ENCODE assay signal across 8 mouse cellular contexts in the genomic region with DNA sequence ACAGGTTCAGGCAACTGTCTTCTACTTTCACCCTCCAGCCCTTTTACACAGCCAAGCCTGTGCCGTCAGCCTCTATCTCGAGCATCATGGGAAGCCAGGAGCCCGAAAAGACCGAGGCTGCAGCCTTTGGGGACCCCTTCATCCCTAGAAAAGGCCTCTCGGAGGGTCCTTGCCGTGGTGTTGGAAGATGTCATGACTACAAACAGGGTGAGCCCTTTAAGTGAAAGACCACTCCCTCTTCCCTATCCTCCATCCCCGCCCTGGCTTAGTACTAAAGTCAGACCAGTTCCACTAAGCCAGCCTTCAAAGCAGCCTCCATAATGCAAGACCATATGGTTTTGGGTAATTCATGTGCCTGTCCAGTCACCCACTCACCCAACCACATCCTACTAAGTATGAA. TPM values are rescaled to one million over a fixed set of nuclear protein-coding genes. Genes with fewer than 3 reads are reported as not detected.
DNase-seq lines count a peak whose midpoint lies in the region; ATAC-seq and TF ChIP-seq lines count a peak whose summit lies in the region.

No protein-coding gene starts in this region.

- peak overlapping the region; percentile 81 for H3K4me2 ChIP-seq in hindbrain, embryonic 15.5 days
- peak overlapping the region; percentile 98 for H3K4me2 ChIP-seq in myocyte (ENCODE audit: low read depth)

- no peak for DNase-seq in liver, adult 2 months (ENCODE audit: extremely low read depth, low read depth, low spot score)
- DNase-seq in liver = no peak
- no peak for DNase-seq in urinary bladder, adult 2 months (ENCODE audit: low spot score)
- DNase-seq in thymus, postnatal 36 days = no peak
- no peak for DNase-seq in right cerebral cortex, postnatal 14 days

- H3K9ac ChIP-seq in liver, adult 2 months (ENCODE audit: low read depth, low read length) = peak overlapping the region; percentile 87
- H3K9ac ChIP-seq in hindbrain, embryonic 15.5 days = peak overlapping the region; percentile 97

- peaks cover 37% of the 10 kb centered on the region for H3K36me3 ChIP-seq in liver, adult 2 months (ENCODE audit: control insufficient read depth, insufficient read depth, low read length)
- peaks cover 33% of the 10 kb centered on the region for H3K36me3 ChIP-seq in hindbrain, embryonic 15.5 days
- H3K36me3 ChIP-seq in myocyte (ENCODE audit: control insufficient read depth, insufficient read depth) = peaks cover 35% of the 10 kb centered on the region

- H3K27ac ChIP-seq in liver, adult 2 months (replicated peaks; ENCODE audit: insufficient read depth, low read depth, low read length) = peak overlapping the region; percentile 89
- peak overlapping the region; percentile 92 for H3K27ac ChIP-seq in cortical plate, adult 2 months (ENCODE audit: insufficient read depth, low read length)
- peak overlapping the region; percentile 99 for H3K27ac ChIP-seq in hindbrain, embryonic 15.5 days (replicated peaks)

- peaks cover 19% of the 10 kb centered on the region for H3K4me1 ChIP-seq in liver, adult 2 months (ENCODE audit: control insufficient read depth, insufficient read depth, low read length)
- H3K4me1 ChIP-seq in cortical plate, adult 2 months (ENCODE audit: control insufficient read depth, insufficient read depth, low read length) = no peaks in the 10 kb centered on the region; the same call in 1 of the 2 replicates
- peaks cover 39% of the 10 kb centered on the region for H3K4me1 ChIP-seq in hindbrain, embryonic 15.5 days (replicated peaks)

- H3K27me3 ChIP-seq in liver, adult 2 months (ENCODE audit: control insufficient read depth, insufficient read depth, low read length) = no peaks in the 10 kb centered on the region
- H3K27me3 ChIP-seq in hindbrain, embryonic 15.5 days = no peaks in the 10 kb centered on the region
- H3K27me3 ChIP-seq in myocyte (ENCODE audit: control insufficient read depth, insufficient read depth, insufficient read length) = no peaks in the 10 kb centered on the region

- H3K4me3 ChIP-seq in liver, adult 2 months (ENCODE audit: insufficient read depth, low read depth, low read length) = peak overlapping the region; percentile 73
- peak overlapping the region; percentile 94 for H3K4me3 ChIP-seq in cortical plate, adult 2 months (ENCODE audit: insufficient read depth, low read length)
- peak overlapping the region; percentile 89 for H3K4me3 ChIP-seq in hindbrain, embryonic 15.5 days
- peak overlapping the region; percentile 98 for H3K4me3 ChIP-seq in myocyte

- TF ChIP-seq CTCF in liver, adult 2 months (IDR thresholded peaks at IDR 0.05; ENCODE audit: low read depth, low read length) = no peak
- no peak for TF ChIP-seq CTCF in cortical plate, adult 2 months (IDR thresholded peaks at IDR 0.05; ENCODE audit: extremely low read depth, insufficient read depth, low read length)

- ATAC-seq in hindbrain, embryonic 15.5 days (ENCODE audit: low FRiP score, low read depth) = no peak

- peak overlapping the region; percentile 64 for H3ac ChIP-seq in myocyte (ENCODE audit: control insufficient read depth, insufficient read length)

- no peak for TF ChIP-seq POLR2A in liver, adult 2 months (IDR thresholded peaks at IDR 0.05; ENCODE audit: extremely low read depth, insufficient read depth, low read length)
- TF ChIP-seq POLR2A in cortical plate, adult 2 months (IDR thresholded peaks at IDR 0.05; ENCODE audit: extremely low read depth, insufficient read depth, low read length) = no peak
- TF ChIP-seq POLR2A in myocyte (IDR thresholded peaks at IDR 0.05; ENCODE audit: insufficient read length, low read depth) = no peak

- 3% methylated on average over 7 of the region's 7 CpGs for WGBS in liver, adult 2 months
- 0% methylated on average over 7 of the region's 7 CpGs for WGBS in hindbrain, embryonic 15.5 days

- H3K79me2 ChIP-seq in liver, adult 2 months (ENCODE audit: control insufficient read depth, insufficient read depth, low read length) = peaks cover 11% of the 10 kb centered on the region; the same call in 1 of the 2 replicates
- peaks cover 44% of the 10 kb centered on the region for H3K79me2 ChIP-seq in myocyte (ENCODE audit: control insufficient read depth, insufficient read depth)

- no peaks in the 10 kb centered on the region for H3K9me3 ChIP-seq in hindbrain, embryonic 15.5 days

TF ChIP-seq in myocyte, 11 proteins besides CTCF, POLR2A, EP300 and RAD21:
- TF ChIP-seq REST (IDR thresholded peaks at IDR 0.05; ENCODE audit: insufficient read depth, insufficient read length) (no peak), CEBPB (IDR thresholded peaks at IDR 0.05; ENCODE audit: insufficient read depth, poor library complexity, severe bottlenecking) (no peak), TCF3 (IDR thresholded peaks at IDR 0.05; ENCODE audit: insufficient read length, low read depth) (no peak), MAX (IDR thresholded peaks at IDR 0.05; ENCODE audit: low read depth) (no peak)

RNA-seq across cellular contexts. Expression of a gene that starts 6.9 kb away (rescaled TPM):
- 3.6 and 6.4 TPM in 2 replicates for total RNA-seq in liver, adult 2 months (2014; rRNA removed)
- 9.5 and 11.8 TPM in 2 replicates for polyA plus RNA-seq in liver, adult 2 months (2012; rRNA removed)
- polyA plus RNA-seq in cortical plate, adult 2 months (2012; rRNA removed) = 26.6 and 27.1 TPM in 2 replicates
- polyA plus RNA-seq in hindbrain, embryonic 15.5 days (2015; fragmentation: Nextera tagmentation; extraction: Ambion mirVana) = 13.9 and 15.4 TPM in 2 replicates
- polyA plus RNA-seq in myocyte (2012; fragmentation: generic; extraction: Trizol) = 21.2 TPM
- polyA plus RNA-seq in urinary bladder, adult 2 months (2012; rRNA removed) = 12.4 and 30.8 TPM in 2 replicates

RNA-seq across cellular contexts. Expression of a gene that starts 12.6 kb away (rescaled TPM):
- total RNA-seq in liver, adult 2 months (2014; rRNA removed) = 8.3 and 9.5 TPM in 2 replicates
- polyA plus RNA-seq in liver, adult 2 months (2012; rRNA removed) = 41.5 and 44.6 TPM in 2 replicates
- 44.0 and 44.8 TPM in 2 replicates for polyA plus RNA-seq in cortical plate, adult 2 months (2012; rRNA removed)
- 36.9 and 42.8 TPM in 2 replicates for polyA plus RNA-seq in hindbrain, embryonic 15.5 days (2015; fragmentation: Nextera tagmentation; extraction: Ambion mirVana)
- polyA plus RNA-seq in myocyte (2012; fragmentation: generic; extraction: Trizol) = 26.5 TPM
- 69.2 and 79.9 TPM in 2 replicates for polyA plus RNA-seq in urinary bladder, adult 2 months (2012; rRNA removed)

RNA-seq across cellular contexts. Expression of a gene that starts 23.1 kb away (rescaled TPM):
- 0.47 and 0.74 TPM in 2 replicates for total RNA-seq in liver, adult 2 months (2014; rRNA removed)
- polyA plus RNA-seq in liver, adult 2 months (2012; rRNA removed) = 0.92 and 1.9 TPM in 2 replicates
- 5.3 and 5.8 TPM in 2 replicates for polyA plus RNA-seq in cortical plate, adult 2 months (2012; rRNA removed)
- 14.7 and 15.8 TPM in 2 replicates for polyA plus RNA-seq in hindbrain, embryonic 15.5 days (2015; fragmentation: Nextera tagmentation; extraction: Ambion mirVana)
- polyA plus RNA-seq in myocyte (2012; fragmentation: generic; extraction: Trizol) = 2.1 TPM
- polyA plus RNA-seq in urinary bladder, adult 2 months (2012; rRNA removed) = 3.1 and 3.7 TPM in 2 replicates

RNA-seq across cellular contexts. Expression of a gene that starts 39.7 kb away (rescaled TPM):
- total RNA-seq in liver, adult 2 months (2014; rRNA removed) = 10.9 and 13.8 TPM in 2 replicates
- polyA plus RNA-seq in liver, adult 2 months (2012; rRNA removed) = 8.9 and 9.6 TPM in 2 replicates
- 24.7 and 26.4 TPM in 2 replicates for polyA plus RNA-seq in cortical plate, adult 2 months (2012; rRNA removed)
- 57.2 and 57.4 TPM in 2 replicates for polyA plus RNA-seq in hindbrain, embryonic 15.5 days (2015; fragmentation: Nextera tagmentation; extraction: Ambion mirVana)
- 18.1 TPM for polyA plus RNA-seq in myocyte (2012; fragmentation: generic; extraction: Trizol)
- polyA plus RNA-seq in urinary bladder, adult 2 months (2012; rRNA removed) = 5.7 and 13.8 TPM in 2 replicates

RNA-seq across cellular contexts. Expression of a gene that starts 47.3 kb away (rescaled TPM):
- total RNA-seq in liver, adult 2 months (2014; rRNA removed) = 4.6 and 7.7 TPM in 2 replicates
- polyA plus RNA-seq in liver, adult 2 months (2012; rRNA removed) = 5.9 and 7.5 TPM in 2 replicates
- polyA plus RNA-seq in cortical plate, adult 2 months (2012; rRNA removed) = 11.3 and 13.3 TPM in 2 replicates
- polyA plus RNA-seq in hindbrain, embryonic 15.5 days (2015; fragmentation: Nextera tagmentation; extraction: Ambion mirVana) = 14.7 and 15.6 TPM in 2 replicates
- polyA plus RNA-seq in myocyte (2012; fragmentation: generic; extraction: Trizol) = 6.8 TPM
- 19.3 and 25.2 TPM in 2 replicates for polyA plus RNA-seq in urinary bladder, adult 2 months (2012; rRNA removed)
